Mouse (Mus musculus) gastrocnemius, postnatal 4 days (tissue): ENCODE results near the gene Mybpc1. TPM values are rescaled to one million over a fixed set of nuclear protein-coding genes. Genes with fewer than 3 reads are reported as not detected.
"Not testable (repeated sequence)": the region's sequence is repeated elsewhere in the genome, so short reads cannot be mapped to it uniquely, and the experiment has no call there.

ENCODE experiments used
- DNase-seq, 2 experiments: peaks; one replicate each; pipeline ENCODE4 v3.0.0; 2021 to 2022; ENCODE audit warnings: low spot score in 2 of 2, mixed read lengths in 2 of 2
- total RNA-seq, 2 experiments: library from RNA; stranded (reverse); gene quantifications; 2 replicates each; pipeline ENCODE4 v1.2.3; 2021

Mybpc1 gene
- total RNA-seq, 2 experiments from 2014 or later = 2,325 to 2,389 TPM

GRCm38 (mm10) chr10:88496864-88497564 is 107.9 kb downstream of the Mybpc1 start:
- no peak for DNase-seq

- no peak for DNase-seq
Measured at GRCm38 (mm10) chr10:88494959-88495587, 109.9 kb downstream of the Mybpc1 start.

- DNase-seq = no peak
Measured at GRCm38 (mm10) chr10:88492658-88493057, 112.3 kb downstream of the Mybpc1 start.

GRCm38 (mm10) chr10:88491632-88492031 is 113.3 kb downstream of the Mybpc1 start:
- DNase-seq = no peak

- DNase-seq = no peak
Measured at GRCm38 (mm10) chr10:88488629-88489028, 116.3 kb downstream of the Mybpc1 start.

- DNase-seq = not testable (repeated sequence)
Measured at GRCm38 (mm10) chr10:88482866-88483265, 122.1 kb downstream of the Mybpc1 start.

Other genes with a start within 250 kb of the Mybpc1 start
- gene Dram1, start 226.1 kb downstream of the Mybpc1 start, total RNA-seq = 1 to 10 TPM; 4.2 to 4.9 TPM
- gene Gnptab, start 226.0 kb downstream of the Mybpc1 start, total RNA-seq = 10 to 100 TPM; 14.7 to 14.9 TPM
- under 1 TPM in 1 of 2 experiments, not detected in 1; 0.29 TPM for gene Sycp3, start 145.6 kb downstream of the Mybpc1 start, total RNA-seq
- gene Chpt1, start 101.1 kb downstream of the Mybpc1 start, total RNA-seq = 10 to 100 TPM; 27.9 to 32.9 TPM
- under 1 TPM in 1 of 2 experiments, not detected in 1; 0.29 TPM for gene Spic, start 79.9 kb upstream of the Mybpc1 start, total RNA-seq
- gene Arl1, start 125.7 kb upstream of the Mybpc1 start, total RNA-seq = 10 to 100 TPM; 94.2 to 95.8 TPM
- 10 to 100 TPM; 15.4 to 17.7 TPM for gene Utp20, start 221.7 kb upstream of the Mybpc1 start, total RNA-seq